Mouse (Mus musculus) macrophage (primary cell): ENCODE data around the gene Rftn1. TPM values are rescaled to one million over a fixed set of nuclear protein-coding genes. Genes with fewer than 3 reads are reported as not detected.

Experiments
- H3K27ac ChIP-seq: fragments of 350-480 bp; formaldehyde crosslinking; 2 replicates; pipeline ENCODE4 v1.9.0; 2021
- H3K36me3 ChIP-seq: fragments of 350-480 bp; formaldehyde crosslinking; 2 replicates; pipeline ENCODE4 v1.9.0; 2021; ENCODE audit errors: inconsistent target
- H3K4me3 ChIP-seq: fragments of 350-480 bp; formaldehyde crosslinking; 2 replicates; pipeline ENCODE4 v1.9.0; 2021; ENCODE audit errors: inconsistent target
- H3K79me2 ChIP-seq: fragments of 350-480 bp; formaldehyde crosslinking; 2 replicates; pipeline ENCODE4 v1.9.0; 2021; ENCODE audit errors: inconsistent target
- WGBS: methylation state at CpG from one replicate; pipeline ENCODE4 v1.1.7; 2026; ENCODE audit warnings: inconsistent platforms; ENCODE audit not compliant: missing documents; 5-methylcytosine and 5-hydroxymethylcytosine counted together
- polyA plus RNA-seq: library from polyadenylated mRNA; stranded (reverse); fragments of 250-400 nt; gene quantifications from 3 replicates; pipeline ENCODE4 v1.2.4, GENCODE M21; 2018; ENCODE audit warnings: inconsistent platforms
- total RNA-seq, 78 experiments: library from RNA; depleted of rRNA; stranded (reverse); fragments of 250-400 nt; gene quantifications; 1 replicate in 9 of 78; 2 replicates in 24 of 78; 3 replicates in 43 of 78; 4 replicates in 2 of 78; pipeline ENCODE4 v1.2.4; 2018; ENCODE audit warnings: inconsistent platforms in 56 of 78

The Rftn1 gene
- 100 to 1,000 TPM; 102 to 341 (median 172) TPM for total RNA-seq (2018; cell fraction: chromatin; rRNA removed)
- total RNA-seq (2018; cell fraction: cytosol; rRNA removed): 100 to 1,000 TPM in 2 of 26 experiments, 10 to 100 TPM in 24; 60.3 to 108 (median 79.2) TPM
- total RNA-seq (2018; cell fraction: nucleus; rRNA removed): 100 to 1,000 TPM in 23 of 26 experiments, 10 to 100 TPM in 3; 85.1 to 476 (median 159) TPM
- polyA plus RNA-seq: 50.8 to 80.6 TPM (median 73.2 TPM) in 3 replicates

- 3% methylated on average over 68 of the region's 79 CpGs for whole genome bisulfite sequencing
- peaks cover 46% of the 10 kb centered on the region for H3K79me2 ChIP-seq
- peak within 1 kb of the TSS; percentile 76 for H3K4me3 ChIP-seq
- H3K36me3 ChIP-seq: 0 out of 2 replicates have a peak, but pooled peaks cover 4% of the 10 kb centered on the region
- H3K27ac ChIP-seq: peak within 1 kb of the TSS; percentile 79
Measured at GRCm38 (mm10) chr17:50190131-50191015, at the start of gene Rftn1. Rftn1 (minus strand) TSS chr17:50190674.

- WGBS: 62% methylated on average over 10 of the region's 11 CpGs
- no peaks in the 10 kb centered on the region for H3K36me3 ChIP-seq
- H3K4me3 ChIP-seq: no peak overlapping the region
- H3K27ac ChIP-seq: no peak overlapping the region
- H3K79me2 ChIP-seq: no peaks in the 10 kb centered on the region
Measured at GRCm38 (mm10) chr17:50237818-50238610, 47.5 kb upstream of the Rftn1 start.

DNA sequence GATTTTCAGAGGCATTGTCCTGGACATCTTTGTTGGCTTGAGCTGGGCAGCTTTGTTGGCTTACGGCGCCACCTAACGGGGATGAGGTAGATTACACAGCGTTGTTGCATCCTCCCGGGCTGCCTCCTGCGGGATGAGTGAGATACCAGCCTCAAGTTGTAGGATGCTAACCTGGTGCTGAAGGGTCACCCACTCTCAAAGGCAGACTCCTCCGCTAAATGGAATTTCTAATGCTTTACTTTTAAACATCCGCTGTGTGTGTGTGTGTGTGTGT lies 46.9 kb upstream of the Rftn1 start:
- Histone ChIP-seq H3K79me2 (no peaks in the 10 kb centered on the region), H3K36me3 (no peaks in the 10 kb centered on the region), H3K27ac (no peak overlapping the region), H3K4me3 (no peak overlapping the region)
- 6% methylated on average over 8 of the region's 8 CpGs for WGBS

DNA sequence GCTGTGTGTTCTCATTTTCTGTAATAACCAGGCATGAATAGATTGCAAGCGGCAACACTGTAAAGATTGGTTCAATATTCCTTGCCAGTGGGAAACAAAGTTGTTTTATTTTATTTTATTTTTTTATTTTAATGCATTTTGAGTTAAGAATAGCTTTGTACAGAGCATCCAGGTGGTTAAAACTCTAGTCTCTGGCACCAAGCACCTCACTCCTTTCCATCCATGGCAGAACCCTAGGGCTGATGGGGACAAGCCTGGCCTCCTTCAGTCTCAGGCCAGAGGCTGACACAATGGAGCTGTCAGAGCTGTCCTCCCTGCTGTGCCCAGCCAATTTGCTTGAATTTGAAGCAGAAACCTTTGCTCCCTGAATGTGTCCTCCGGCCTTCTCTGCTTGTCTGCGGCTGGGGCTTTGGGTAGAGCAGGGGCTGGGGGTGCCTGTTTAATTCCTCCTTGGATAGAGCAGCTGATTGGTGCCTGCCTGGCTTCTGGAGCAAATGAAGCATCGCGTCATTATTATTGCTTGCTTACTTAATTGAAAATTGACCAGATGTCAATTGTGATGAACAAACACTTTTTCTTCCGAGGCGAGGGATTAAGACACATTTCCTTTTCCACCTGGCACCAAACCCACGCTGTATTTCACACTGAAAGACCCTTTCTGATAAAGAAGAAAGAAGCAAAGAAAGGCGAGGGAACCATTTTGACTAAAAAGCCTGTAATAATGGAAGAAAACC lies 46.4 kb upstream of the Rftn1 start:
- H3K27ac ChIP-seq: no peak overlapping the region

DNA sequence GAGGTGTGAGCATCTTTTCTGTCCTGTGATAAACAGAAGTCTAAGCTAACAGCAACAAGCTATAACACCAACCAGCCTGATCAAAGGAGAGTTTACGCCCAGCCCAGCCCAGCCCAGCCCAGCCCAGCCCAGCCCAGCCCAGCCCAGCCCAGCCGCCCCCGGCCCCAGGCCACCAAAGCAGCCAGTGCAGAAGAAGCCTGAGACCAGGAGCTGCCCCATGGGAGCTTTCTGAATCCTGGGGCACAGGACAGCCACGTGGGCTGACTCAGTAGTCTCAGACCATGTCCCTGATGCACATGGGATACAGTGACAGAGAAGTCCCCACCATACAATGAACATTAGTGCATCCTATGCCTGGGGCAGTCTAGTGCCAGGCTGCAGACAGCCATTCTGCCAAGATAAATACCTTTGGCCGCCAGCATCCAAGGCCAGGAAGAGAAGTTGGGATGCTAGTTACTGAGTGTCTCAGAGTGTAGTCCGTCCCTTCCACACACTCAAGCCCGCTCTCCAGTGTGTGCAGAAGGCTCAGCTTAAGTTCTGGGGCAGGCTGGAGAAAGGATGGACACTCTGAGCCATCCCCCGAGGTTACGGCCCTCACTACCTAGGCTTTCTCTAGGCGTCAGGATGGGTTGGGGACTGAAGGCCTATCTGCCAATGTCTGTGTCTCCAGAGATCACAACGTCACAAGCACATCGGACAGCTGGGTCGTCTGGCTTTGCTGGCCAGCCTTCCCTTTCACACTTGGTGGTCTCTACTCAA lies 45.6 kb upstream of the Rftn1 start:
- Histone ChIP-seq H3K36me3 (no peaks in the 10 kb centered on the region), H3K79me2 (no peaks in the 10 kb centered on the region), H3K27ac (no peak overlapping the region), H3K4me3 (no peak overlapping the region)
- WGBS: 94% methylated on average over 13 of the region's 13 CpGs

More for the DNA sequence above, 46.4 kb upstream of the Rftn1 start:
- Histone ChIP-seq H3K36me3 (no peaks in the 10 kb centered on the region), H3K79me2 (no peaks in the 10 kb centered on the region), H3K4me3 (no peak overlapping the region)
- 59% methylated on average over 9 of the region's 9 CpGs for WGBS

GRCm38 (mm10) chr17:50233956-50234355 lies 43.5 kb upstream of the Rftn1 start:
- no peak overlapping the region for H3K4me3 ChIP-seq
- H3K79me2 ChIP-seq: no peaks in the 10 kb centered on the region
- H3K27ac ChIP-seq: no peak overlapping the region
- 89% methylated on average over 5 of the region's 5 CpGs for WGBS
- no peaks in the 10 kb centered on the region for H3K36me3 ChIP-seq

DNA sequence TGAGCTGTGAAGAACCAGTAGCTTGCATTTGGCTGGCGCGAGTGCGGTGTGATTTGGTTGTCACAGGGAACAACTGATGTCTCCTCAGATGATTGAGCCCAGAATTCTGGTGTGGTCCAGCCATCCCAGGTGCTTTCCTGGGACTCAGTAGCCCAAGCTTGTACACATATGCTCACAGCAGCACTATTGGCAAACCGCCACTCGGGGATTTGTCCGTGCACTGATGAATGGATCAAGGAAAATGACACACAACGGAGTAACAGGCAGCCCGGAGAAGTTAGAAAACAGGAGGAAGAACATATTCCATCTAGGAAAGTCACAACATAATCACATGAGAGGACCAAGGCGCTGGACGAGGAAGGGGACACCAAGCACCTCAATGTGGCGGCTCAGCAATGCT lies 42.3 kb upstream of the Rftn1 start:
- Histone ChIP-seq H3K27ac (no peak overlapping the region), H3K79me2 (no peaks in the 10 kb centered on the region), H3K36me3 (no peaks in the 10 kb centered on the region), H3K4me3 (no peak overlapping the region)
- WGBS: 96% methylated on average over 10 of the region's 11 CpGs

DNA sequence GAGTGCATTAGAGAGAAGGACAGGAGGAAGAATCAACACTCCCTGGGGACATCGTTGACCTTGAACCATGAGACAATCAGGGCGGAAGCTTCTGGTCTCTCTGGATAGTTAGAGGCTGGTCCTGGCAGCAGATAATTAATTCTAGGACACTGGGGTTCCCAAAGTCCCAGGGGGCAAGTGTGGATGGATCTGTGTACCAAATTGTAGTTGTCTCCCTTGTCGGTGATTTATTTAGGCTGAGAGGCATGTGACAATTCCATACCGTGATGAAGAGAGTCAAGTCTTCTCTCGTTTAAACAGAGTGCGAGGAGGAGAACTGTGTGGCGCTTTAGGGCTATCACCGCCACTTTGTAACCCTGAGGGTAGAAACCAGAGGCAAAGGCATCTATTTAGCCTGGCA lies 40.7 kb upstream of the Rftn1 start:
- Histone ChIP-seq H3K4me3 (no peak overlapping the region), H3K79me2 (no peaks in the 10 kb centered on the region), H3K36me3 (no peaks in the 10 kb centered on the region), H3K27ac (no peak overlapping the region)
- WGBS: 95% methylated on average over 8 of the region's 8 CpGs

DNA sequence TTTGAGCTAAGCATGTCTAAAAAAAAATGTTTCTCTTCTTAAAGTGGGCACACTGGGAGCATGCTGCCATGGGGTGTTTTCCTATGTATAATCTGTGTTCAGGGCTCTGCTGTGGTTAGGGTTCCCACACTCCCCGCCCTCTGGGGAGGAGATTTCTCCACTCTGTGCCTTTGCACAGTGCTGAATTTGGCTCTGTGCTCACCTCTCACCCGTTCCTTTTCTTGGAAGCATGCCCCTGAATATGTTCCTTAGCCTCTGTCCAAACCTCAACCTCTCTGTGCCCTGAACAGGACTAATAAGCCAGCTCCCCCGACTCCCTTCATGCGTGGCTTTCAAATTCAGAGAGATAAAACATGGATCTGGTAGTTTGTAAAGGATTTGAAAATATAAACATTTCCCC lies 39.1 kb upstream of the Rftn1 start:
- H3K79me2 ChIP-seq: no peaks in the 10 kb centered on the region
- no peak overlapping the region for H3K27ac ChIP-seq
- WGBS: 68% methylated on average over 4 of the region's 4 CpGs
- no peaks in the 10 kb centered on the region for H3K36me3 ChIP-seq
- no peak overlapping the region for H3K4me3 ChIP-seq

DNA sequence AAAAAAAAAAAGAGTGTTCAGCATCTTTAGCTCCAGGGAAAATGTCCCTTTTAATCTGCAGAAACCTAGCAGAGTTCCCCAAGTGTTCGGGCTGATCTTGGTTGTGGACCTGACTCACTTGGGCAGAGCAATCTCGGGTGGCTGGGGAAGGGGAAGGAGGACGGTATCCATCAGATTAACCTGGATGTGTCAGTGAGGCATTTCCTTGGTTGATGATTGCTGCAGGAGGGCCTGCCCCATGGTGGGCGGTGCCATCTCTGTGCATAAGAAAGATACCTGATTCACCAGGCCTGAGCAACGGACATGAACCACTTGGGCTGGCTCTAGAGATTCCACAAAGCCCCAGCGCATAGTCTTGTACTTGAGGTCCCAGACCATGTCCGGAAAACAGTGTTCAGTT lies 36.9 kb upstream of the Rftn1 start:
- 89% methylated on average over 7 of the region's 7 CpGs for WGBS

DNA sequence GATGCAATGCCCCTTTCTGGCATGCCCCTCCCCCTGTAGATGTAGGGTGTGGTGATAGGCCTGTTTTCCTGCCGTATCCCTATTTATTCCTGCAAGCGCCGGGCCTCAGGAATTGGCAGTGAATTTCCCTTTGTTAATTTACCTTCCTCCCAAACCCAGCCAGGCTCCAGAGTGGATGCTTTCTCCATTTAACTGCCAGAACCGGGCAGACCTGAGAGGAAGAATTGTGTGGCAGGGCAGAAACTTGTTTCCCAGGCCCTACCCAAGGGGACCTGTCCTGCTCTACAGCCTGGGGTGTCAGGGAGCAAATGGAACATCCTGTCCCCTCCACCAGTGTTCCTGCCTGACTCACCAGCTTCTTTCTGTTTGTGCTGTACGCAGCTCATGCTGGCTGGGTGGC lies 34.2 kb upstream of the Rftn1 start:
- 79% methylated on average over 5 of the region's 5 CpGs for WGBS
- Histone ChIP-seq H3K27ac (no peak overlapping the region), H3K4me3 (no peak overlapping the region), H3K79me2 (no peaks in the 10 kb centered on the region), H3K36me3 (no peaks in the 10 kb centered on the region)

More for the DNA sequence above, 36.9 kb upstream of the Rftn1 start:
- H3K79me2 ChIP-seq: no peaks in the 10 kb centered on the region
- H3K27ac ChIP-seq: no peak overlapping the region
- H3K36me3 ChIP-seq: no peaks in the 10 kb centered on the region
- H3K4me3 ChIP-seq: no peak overlapping the region

DNA sequence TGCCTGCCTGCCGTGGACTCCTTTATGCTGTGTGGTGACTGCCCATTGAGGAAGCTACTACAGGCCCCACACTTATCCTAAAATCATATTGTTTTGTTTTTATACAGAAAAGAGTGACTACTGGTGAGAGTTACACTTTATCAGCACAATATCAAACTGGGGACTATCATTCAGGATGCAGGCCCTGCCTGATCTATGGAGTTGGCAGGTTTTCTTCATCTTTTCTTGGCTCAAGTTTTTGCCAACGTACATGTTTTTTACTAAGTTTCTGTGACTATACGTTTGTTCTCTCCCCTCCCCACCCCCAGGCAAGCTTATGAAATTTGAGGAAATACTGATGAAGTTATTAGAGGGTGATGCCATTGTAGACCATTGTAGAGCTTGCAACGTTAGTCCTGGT lies 27.5 kb upstream of the Rftn1 start:
- Histone ChIP-seq H3K27ac (no peak overlapping the region), H3K4me3 (no peak overlapping the region), H3K36me3 (no peaks in the 10 kb centered on the region), H3K79me2 (no peaks in the 10 kb centered on the region)
- 75% methylated on average over 4 of the region's 4 CpGs for WGBS

GRCm38 (mm10) chr17:50215104-50215503 lies 24.6 kb upstream of the Rftn1 start:
- Histone ChIP-seq H3K4me3 (no peak overlapping the region), H3K36me3 (no peaks in the 10 kb centered on the region), H3K79me2 (no peaks in the 10 kb centered on the region), H3K27ac (no peak overlapping the region)
- 75% methylated on average over 6 of the region's 6 CpGs for WGBS

- H3K79me2 ChIP-seq: no peaks in the 10 kb centered on the region
- no peak overlapping the region for H3K27ac ChIP-seq
- no peaks in the 10 kb centered on the region for H3K36me3 ChIP-seq
- WGBS: 32% methylated on average over 4 of the region's 4 CpGs
- H3K4me3 ChIP-seq: no peak overlapping the region
Measured at GRCm38 (mm10) chr17:50213117-50213516, 22.6 kb upstream of the Rftn1 start.
